Mouse (Mus musculus): ENCODE results near the gene Tmod2. TPM values are rescaled to one million over a fixed set of nuclear protein-coding genes. Genes with fewer than 3 reads are reported as not detected.
A peak's percentile ranks its signal among the peaks of the same experiment; 100 is the strongest.
"Not testable (repeated sequence)": the region's sequence is repeated elsewhere in the genome, so short reads cannot be mapped to it uniquely, and the experiment has no call there.

The Tmod2 gene
- 63.2 and 70.7 TPM in 2 replicates for polyA plus RNA-seq (2014; fragmentation: Nextera tagmentation; extraction: Ambion mirVana)

GRCm38 (mm10) chr9:75610571-75611493 is at the start of gene Tmod2:
Gene Tmod2, minus strand, starts transcription at chr9:75611325.
- peak within 1 kb of the TSS; percentile 76 for H3K4me2 ChIP-seq
- H3K36me3 ChIP-seq (ENCODE audit: control insufficient read depth, insufficient read depth, low read length): no peaks in the 10 kb centered on the region
- DNase-seq (ENCODE audit: low spot score, missing footprints) (peak; percentile 98), ATAC-seq (ENCODE audit: low FRiP score) (peak; percentile 95)
- H3K27me3 ChIP-seq (ENCODE audit: control insufficient read depth, insufficient read depth, low read length): no peaks in the 10 kb centered on the region; the same call in 1 of the 2 replicates
- peak within 1 kb of the TSS; percentile 60 for H3K4me3 ChIP-seq (ENCODE audit: low read depth, low read length)
- H3K9me3 ChIP-seq (ENCODE audit: control insufficient read depth, low read length): no peaks in the 10 kb centered on the region
- WGBS: under 1% methylated on average over 74 of the region's 74 CpGs
- no peaks in the 10 kb centered on the region; the same call in 1 of the 2 replicates for H3K4me1 ChIP-seq (ENCODE audit: control insufficient read depth, insufficient read depth, low read length)
- peak within 1 kb of the TSS; percentile 67 for H3K9ac ChIP-seq (ENCODE audit: low read length)
- H3K27ac ChIP-seq (ENCODE audit: low read depth, low read length): peak within 1 kb of the TSS; percentile 23

- no peak overlapping the region for H3K4me2 ChIP-seq
- no peak overlapping the region for H3K4me3 ChIP-seq (ENCODE audit: low read depth, low read length)
- 93% methylated on average over 8 of the region's 8 CpGs for WGBS
- H3K27ac ChIP-seq (ENCODE audit: low read depth, low read length): no peak overlapping the region
- H3K9me3 ChIP-seq (ENCODE audit: control insufficient read depth, low read length): no peaks in the 10 kb centered on the region
- ATAC-seq (ENCODE audit: low FRiP score): no peak
- no peak overlapping the region for H3K9ac ChIP-seq (ENCODE audit: low read length)
- DNase-seq (ENCODE audit: low spot score, missing footprints): no peak
- no peaks in the 10 kb centered on the region for H3K27me3 ChIP-seq (ENCODE audit: control insufficient read depth, insufficient read depth, low read length)
- no peaks in the 10 kb centered on the region; the same call in 1 of the 2 replicates for H3K36me3 ChIP-seq (ENCODE audit: control insufficient read depth, insufficient read depth, low read length)
- no peaks in the 10 kb centered on the region for H3K4me1 ChIP-seq (ENCODE audit: control insufficient read depth, insufficient read depth, low read length)
Measured at GRCm38 (mm10) chr9:75660917-75661316, 49.8 kb upstream of the Tmod2 start.

GRCm38 (mm10) chr9:75656456-75656855 is 45.3 kb upstream of the Tmod2 start:
- WGBS: 88% methylated on average over 3 of the region's 3 CpGs

GRCm38 (mm10) chr9:75653981-75654911 is 43.1 kb upstream of the Tmod2 start:
- Histone ChIP-seq H3K9me3 (ENCODE audit: control insufficient read depth, low read length) (no peaks in the 10 kb centered on the region), H3K4me2 (no peak overlapping the region), H3K4me3 (ENCODE audit: low read depth, low read length) (no peak overlapping the region), H3K27me3 (ENCODE audit: control insufficient read depth, insufficient read depth, low read length) (no peaks in the 10 kb centered on the region), H3K4me1 (ENCODE audit: control insufficient read depth, insufficient read depth, low read length) (no peaks in the 10 kb centered on the region), H3K27ac (ENCODE audit: low read depth, low read length) (no peak overlapping the region), H3K9ac (ENCODE audit: low read length) (no peak overlapping the region), H3K36me3 (ENCODE audit: control insufficient read depth, insufficient read depth, low read length) (no peaks in the 10 kb centered on the region; the same call in 1 of the 2 replicates)
- WGBS: 79% methylated on average over 12 of the region's 12 CpGs
- ATAC-seq (ENCODE audit: low FRiP score) (peak; percentile 42), DNase-seq (ENCODE audit: low spot score, missing footprints) (no peak)

More at GRCm38 (mm10) chr9:75656456-75656855, 45.3 kb upstream of the Tmod2 start:
- H3K9me3 ChIP-seq (ENCODE audit: control insufficient read depth, low read length); H3K4me1 ChIP-seq (ENCODE audit: control insufficient read depth, insufficient read depth, low read length); H3K27me3 ChIP-seq (ENCODE audit: control insufficient read depth, insufficient read depth, low read length); H3K4me3 ChIP-seq (ENCODE audit: low read depth, low read length); H3K4me2 ChIP-seq; DNase-seq (ENCODE audit: low spot score, missing footprints); ATAC-seq (ENCODE audit: low FRiP score); H3K27ac ChIP-seq (ENCODE audit: low read depth, low read length); H3K36me3 ChIP-seq (ENCODE audit: control insufficient read depth, insufficient read depth, low read length); H3K9ac ChIP-seq (ENCODE audit: low read length): not testable (repeated sequence)

GRCm38 (mm10) chr9:75645405-75645804 is 34.3 kb upstream of the Tmod2 start:
- ATAC-seq (ENCODE audit: low FRiP score): no peak
- Histone ChIP-seq H3K9me3 (ENCODE audit: control insufficient read depth, low read length) (no peaks in the 10 kb centered on the region), H3K9ac (ENCODE audit: low read length) (no peak overlapping the region), H3K4me1 (ENCODE audit: control insufficient read depth, insufficient read depth, low read length) (no peaks in the 10 kb centered on the region), H3K27ac (ENCODE audit: low read depth, low read length) (no peak overlapping the region), H3K36me3 (ENCODE audit: control insufficient read depth, insufficient read depth, low read length) (peaks cover 5% of the 10 kb centered on the region; the same call in 1 of the 2 replicates), H3K4me2 (no peak overlapping the region), H3K4me3 (ENCODE audit: low read depth, low read length) (no peak overlapping the region), H3K27me3 (ENCODE audit: control insufficient read depth, insufficient read depth, low read length) (no peaks in the 10 kb centered on the region)
- DNase-seq (ENCODE audit: low spot score, missing footprints): no peak
- WGBS: 53% methylated on average over 3 of the region's 3 CpGs

- no peak for ATAC-seq (ENCODE audit: low FRiP score)
- H3K27ac ChIP-seq (ENCODE audit: low read depth, low read length): no peak overlapping the region
Measured at GRCm38 (mm10) chr9:75634226-75634625, 23.1 kb upstream of the Tmod2 start.

GRCm38 (mm10) chr9:75633603-75634002 is 22.5 kb upstream of the Tmod2 start:
- WGBS: 92% methylated on average over 8 of the region's 8 CpGs
- Histone ChIP-seq H3K4me3 (ENCODE audit: low read depth, low read length) (no peak overlapping the region), H3K27me3 (ENCODE audit: control insufficient read depth, insufficient read depth, low read length) (no peaks in the 10 kb centered on the region), H3K9ac (ENCODE audit: low read length) (no peak overlapping the region), H3K36me3 (ENCODE audit: control insufficient read depth, insufficient read depth, low read length) (no peaks in the 10 kb centered on the region), H3K4me2 (no peak overlapping the region), H3K4me1 (ENCODE audit: control insufficient read depth, insufficient read depth, low read length) (no peaks in the 10 kb centered on the region), H3K9me3 (ENCODE audit: control insufficient read depth, low read length) (no peaks in the 10 kb centered on the region), H3K27ac (ENCODE audit: low read depth, low read length) (no peak overlapping the region)
- DNase-seq (ENCODE audit: low spot score, missing footprints) (no peak), ATAC-seq (ENCODE audit: low FRiP score) (no peak)

More at GRCm38 (mm10) chr9:75634226-75634625, 23.1 kb upstream of the Tmod2 start:
- H3K27me3 ChIP-seq (ENCODE audit: control insufficient read depth, insufficient read depth, low read length): no peaks in the 10 kb centered on the region
- no peaks in the 10 kb centered on the region for H3K9me3 ChIP-seq (ENCODE audit: control insufficient read depth, low read length)
- H3K4me1 ChIP-seq (ENCODE audit: control insufficient read depth, insufficient read depth, low read length): no peaks in the 10 kb centered on the region
- no peaks in the 10 kb centered on the region for H3K36me3 ChIP-seq (ENCODE audit: control insufficient read depth, insufficient read depth, low read length)
- WGBS: 90% methylated on average over 4 of the region's 4 CpGs
- DNase-seq (ENCODE audit: low spot score, missing footprints): no peak
- H3K4me3 ChIP-seq (ENCODE audit: low read depth, low read length): no peak overlapping the region
- no peak overlapping the region for H3K9ac ChIP-seq (ENCODE audit: low read length)
- no peak overlapping the region for H3K4me2 ChIP-seq

GRCm38 (mm10) chr9:75632902-75633301 is 21.8 kb upstream of the Tmod2 start:
- Histone ChIP-seq H3K27me3 (ENCODE audit: control insufficient read depth, insufficient read depth, low read length) (no peaks in the 10 kb centered on the region), H3K36me3 (ENCODE audit: control insufficient read depth, insufficient read depth, low read length) (no peaks in the 10 kb centered on the region), H3K9me3 (ENCODE audit: control insufficient read depth, low read length) (no peaks in the 10 kb centered on the region), H3K27ac (ENCODE audit: low read depth, low read length) (no peak overlapping the region), H3K9ac (ENCODE audit: low read length) (no peak overlapping the region), H3K4me2 (no peak overlapping the region), H3K4me3 (ENCODE audit: low read depth, low read length) (no peak overlapping the region), H3K4me1 (ENCODE audit: control insufficient read depth, insufficient read depth, low read length) (no peaks in the 10 kb centered on the region)
- ATAC-seq (ENCODE audit: low FRiP score): peak; percentile 65; the same call in 1 of the 2 replicates
- WGBS: 26% methylated on average over 1 of the region's 1 CpGs
- peak; percentile 89 for DNase-seq (ENCODE audit: low spot score, missing footprints)

Measured in midbrain, embryonic 11.5 days (tissue).